Mouse (Mus musculus) ovary, adult 18-20 months (tissue): ENCODE measurements at regions not wholly inside any gene's neighbourhood (a gene's known extent, or its start where the extent isn't known, plus 50 kb on each side); places are given as distances from the start of the nearest gene placed in this dataset.
"Not testable (repeated sequence)": the region's sequence is repeated elsewhere in the genome, so short reads cannot be mapped to it uniquely, and the experiment has no call there.

Source experiments
- DNase-seq: peaks from one replicate; pipeline ENCODE4 v3.0.0; 2022; ENCODE audit warnings: low spot score, mixed read lengths

DNA sequence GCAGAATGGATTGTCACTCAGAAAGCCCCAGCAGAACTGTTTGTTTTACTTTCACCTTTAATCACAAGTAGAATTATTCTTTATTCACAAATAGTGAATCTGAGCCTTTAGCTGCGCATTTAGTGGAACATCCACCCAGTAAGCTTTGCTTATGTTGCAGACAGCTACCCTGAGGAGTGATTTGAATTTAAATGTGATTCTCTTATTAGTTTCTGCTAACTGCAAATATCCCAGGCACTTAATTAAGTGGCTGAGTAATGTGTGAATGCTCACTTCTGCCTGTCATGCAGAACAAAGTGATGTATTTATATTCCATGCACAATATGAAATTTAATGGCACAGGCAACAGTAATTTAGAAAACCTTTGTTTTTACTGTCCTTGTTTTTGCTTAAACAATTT is 344.4 kb upstream of the Nova1 start:
- no peak for DNase-seq

DNA sequence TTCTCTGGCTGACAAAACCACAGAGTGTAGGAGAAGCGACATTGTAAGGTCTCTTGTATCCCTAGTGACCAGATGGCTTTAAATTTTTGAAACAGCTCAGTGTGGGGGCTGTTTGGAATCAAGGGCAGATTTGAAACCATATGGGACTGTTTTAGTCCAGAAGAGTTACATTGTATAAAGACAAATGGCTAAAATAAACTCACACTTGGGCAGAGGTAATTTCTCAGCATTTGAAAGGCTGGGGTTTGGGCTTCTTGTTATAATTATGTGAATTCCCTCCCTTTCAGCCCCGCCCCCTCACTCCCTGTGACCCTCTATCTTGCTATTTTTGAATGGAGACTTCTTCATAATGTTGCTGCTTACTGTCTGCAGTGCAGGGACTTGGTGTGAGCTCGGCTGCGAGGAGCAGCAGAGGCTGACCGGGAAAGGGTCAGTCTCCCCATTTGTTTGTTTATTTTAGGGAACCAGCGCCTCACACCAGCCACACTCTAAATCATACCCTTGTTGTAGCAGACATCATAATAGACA is 344.0 kb upstream of the Nova1 start:
- DNase-seq: no peak

- DNase-seq: no peak
These were observed 341.9 kb upstream of the Nova1 start for GRCm38 (mm10) chr12:47160626-47161025.

GRCm38 (mm10) chr12:47155916-47156315 is 337.2 kb upstream of the Nova1 start:
- DNase-seq: not testable (repeated sequence)

GRCm38 (mm10) chr12:47140677-47141076 is 321.9 kb upstream of the Nova1 start:
- DNase-seq: no peak

- no peak for DNase-seq
These were observed 311.1 kb upstream of the Nova1 start for GRCm38 (mm10) chr12:47129821-47130220.

- no peak for DNase-seq
These were observed 309.9 kb upstream of the Nova1 start for GRCm38 (mm10) chr12:47128596-47128995.

DNA sequence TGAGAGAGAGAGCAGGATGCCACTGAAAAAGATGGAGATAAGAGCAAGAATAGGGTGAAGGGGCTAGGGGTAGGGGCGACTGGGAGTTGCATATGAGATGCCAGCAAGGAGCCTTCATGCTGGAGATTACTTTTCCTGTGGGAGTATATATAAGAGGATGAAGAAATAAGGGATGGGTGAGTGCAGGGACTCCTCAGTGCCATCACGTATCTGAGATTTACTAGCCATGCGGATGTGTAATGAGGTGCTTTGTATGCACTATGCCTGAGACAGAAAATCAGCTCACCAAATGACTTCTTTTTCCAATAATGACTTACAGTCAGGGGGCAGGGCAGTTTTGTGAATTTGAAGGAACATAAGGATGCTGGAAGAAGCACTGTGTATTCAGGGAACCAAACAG is 302.7 kb upstream of the Nova1 start:
- DNase-seq: no peak

- no peak for DNase-seq
These were observed 298.8 kb upstream of the Nova1 start for GRCm38 (mm10) chr12:47117504-47117903.

DNA sequence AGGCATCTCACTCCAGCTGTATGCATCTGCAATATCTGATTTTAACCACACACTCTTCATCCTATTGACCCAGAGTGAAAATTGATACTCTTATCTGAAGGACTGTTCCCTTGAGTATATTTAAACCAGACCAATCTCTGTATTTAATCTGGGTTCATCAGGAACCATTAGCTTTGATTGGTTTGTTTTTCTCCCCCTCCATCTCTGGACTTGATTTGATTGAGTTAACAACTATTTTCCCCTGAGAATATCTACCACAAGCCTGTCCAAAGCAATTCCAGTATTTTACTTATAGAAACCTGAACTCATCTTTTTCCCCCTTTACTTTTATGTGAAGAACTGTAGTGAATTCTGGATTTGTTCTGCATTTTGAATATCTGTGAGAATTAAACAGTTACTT is 270.5 kb upstream of the Nova1 start:
- no peak for DNase-seq

DNA sequence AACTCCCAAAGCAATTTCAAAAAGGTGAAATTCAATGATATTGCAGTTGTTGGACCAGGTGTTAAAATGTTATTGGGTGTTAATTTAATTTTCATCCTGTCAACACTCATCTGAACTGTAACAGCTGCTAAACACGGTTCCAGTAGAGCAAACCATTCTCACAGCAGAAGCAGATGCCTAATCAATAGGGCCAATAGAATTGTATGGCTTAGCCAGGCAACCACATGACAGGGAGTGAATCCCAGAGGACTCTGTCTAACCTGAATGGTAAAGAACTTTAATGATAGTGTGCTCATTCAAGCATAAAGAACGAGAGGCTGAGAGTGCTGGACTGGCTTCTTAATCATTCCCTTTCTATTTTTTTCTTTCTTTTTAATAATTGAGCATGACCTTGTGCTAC is 256.2 kb upstream of the Nova1 start:
- no peak for DNase-seq

DNA sequence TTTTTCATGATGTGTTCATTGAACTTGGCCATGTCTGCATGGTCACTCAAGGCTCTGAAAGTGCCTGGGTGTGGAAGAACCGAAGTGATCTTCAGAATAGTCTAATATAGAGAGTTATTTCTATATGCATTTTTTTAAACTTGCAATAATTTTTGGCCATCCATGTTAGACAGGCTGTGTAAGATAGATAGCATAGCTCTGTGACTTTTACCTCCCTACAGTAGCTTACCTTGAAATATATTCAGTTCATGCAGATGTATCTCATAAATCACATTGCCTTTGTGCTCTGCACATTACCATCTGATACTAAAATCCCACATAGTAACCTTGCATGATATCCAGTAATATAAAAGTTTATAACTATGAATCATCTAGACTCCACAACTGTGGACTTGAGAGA is 233.7 kb upstream of the Nova1 start:
- no peak for DNase-seq

DNA sequence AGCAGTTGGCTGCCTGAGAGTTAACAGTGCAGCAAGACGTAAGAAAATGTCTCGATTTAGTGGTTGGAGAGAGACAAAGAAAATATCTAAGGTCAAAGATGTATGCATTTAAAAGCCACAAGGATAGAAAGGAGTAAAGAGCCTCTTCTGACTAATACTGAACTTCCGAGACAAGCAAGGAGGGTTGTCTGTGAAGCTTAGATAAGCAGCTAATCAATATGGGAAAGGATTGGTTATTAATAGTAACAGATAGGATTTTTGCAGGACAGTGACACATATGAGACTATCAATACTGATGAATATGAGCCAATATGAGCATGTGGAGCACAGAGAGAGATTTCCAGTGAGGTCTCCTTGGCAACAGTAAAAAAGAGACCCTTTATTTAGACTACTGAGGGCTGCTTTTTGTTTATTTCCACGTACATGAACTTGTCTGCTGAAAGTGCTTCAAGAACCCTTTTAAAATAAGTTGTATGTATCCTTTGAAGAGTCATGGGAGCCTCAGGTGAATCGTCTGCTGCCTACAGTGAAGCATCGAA is 202.2 kb upstream of the Nova1 start:
- DNase-seq: no peak

GRCm38 (mm10) chr12:46992343-46992742 is 173.6 kb upstream of the Nova1 start:
- no peak for DNase-seq

- DNase-seq: no peak
These were observed 170.2 kb upstream of the Nova1 start for GRCm38 (mm10) chr12:46988972-46989371.

DNA sequence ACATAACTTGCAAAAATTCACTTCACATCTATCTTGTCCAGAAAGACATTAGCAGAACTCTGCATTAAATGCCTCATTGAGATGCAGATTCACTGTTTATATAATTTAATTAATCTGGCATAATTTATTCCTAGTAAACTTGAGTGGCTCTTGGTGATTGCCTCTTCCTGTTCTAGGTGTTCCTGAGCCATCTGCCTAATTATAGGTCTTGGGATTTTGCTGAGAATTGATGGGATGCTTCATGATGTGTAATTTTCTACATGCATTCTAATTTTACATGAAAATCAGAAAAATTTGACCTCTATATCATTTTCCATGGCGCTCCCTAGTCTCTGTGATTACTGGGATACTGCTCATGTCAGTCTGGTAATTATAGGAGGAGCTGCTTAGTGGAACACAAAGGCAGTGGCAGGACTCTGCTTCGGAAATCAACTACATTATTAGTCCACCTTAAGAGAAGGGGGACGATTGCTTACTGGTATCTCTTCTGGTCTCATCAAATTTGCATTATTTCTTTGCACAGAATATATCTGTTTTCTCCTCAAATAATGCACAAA is 131.6 kb upstream of the Nova1 start:
- DNase-seq: no peak

DNA sequence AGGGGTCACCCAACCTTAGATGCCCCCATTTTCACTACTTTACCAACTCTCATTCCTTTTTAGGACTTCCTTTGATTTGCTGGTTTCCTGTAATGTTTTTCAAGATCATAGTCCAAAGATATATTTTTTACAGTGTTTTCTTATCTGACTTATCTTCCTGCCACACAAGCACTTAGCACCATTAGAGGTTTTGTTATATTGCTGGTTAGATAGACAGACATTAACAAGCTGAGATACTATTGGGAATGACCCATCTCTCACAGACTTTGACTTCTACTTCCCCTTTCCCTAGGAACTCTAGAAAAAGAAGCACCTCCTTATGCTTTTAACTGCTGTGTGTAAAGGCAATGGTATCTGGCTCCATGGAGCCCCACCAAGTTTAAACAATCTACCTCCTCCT is 127.0 kb upstream of the Nova1 start:
- no peak for DNase-seq

GRCm38 (mm10) chr12:46931086-46931485 is 112.4 kb upstream of the Nova1 start:
- no peak for DNase-seq

- no peak for DNase-seq
These were observed 98.6 kb upstream of the Nova1 start for GRCm38 (mm10) chr12:46917286-46917685.

DNA sequence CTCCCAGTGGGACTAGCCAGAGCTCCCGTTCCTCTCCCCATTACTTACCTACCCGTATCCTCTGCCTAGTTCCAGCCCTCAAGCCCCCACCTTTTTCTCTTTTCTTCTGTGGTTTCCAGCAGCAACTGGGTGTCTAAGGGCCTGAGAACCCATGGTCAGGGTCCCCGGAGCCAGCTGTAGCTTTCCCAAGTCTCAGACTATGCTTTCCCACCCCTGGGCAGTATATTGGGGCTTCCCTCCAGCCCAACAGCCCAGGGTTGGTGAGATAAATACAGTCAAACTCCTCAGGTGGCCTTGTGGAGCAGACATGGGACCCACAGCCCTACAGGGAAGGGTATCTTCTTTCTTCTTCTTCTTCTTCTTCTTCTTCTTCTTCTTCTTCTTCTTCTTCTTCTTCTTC is 59.4 kb upstream of the Nova1 start:
- DNase-seq: no peak

DNA sequence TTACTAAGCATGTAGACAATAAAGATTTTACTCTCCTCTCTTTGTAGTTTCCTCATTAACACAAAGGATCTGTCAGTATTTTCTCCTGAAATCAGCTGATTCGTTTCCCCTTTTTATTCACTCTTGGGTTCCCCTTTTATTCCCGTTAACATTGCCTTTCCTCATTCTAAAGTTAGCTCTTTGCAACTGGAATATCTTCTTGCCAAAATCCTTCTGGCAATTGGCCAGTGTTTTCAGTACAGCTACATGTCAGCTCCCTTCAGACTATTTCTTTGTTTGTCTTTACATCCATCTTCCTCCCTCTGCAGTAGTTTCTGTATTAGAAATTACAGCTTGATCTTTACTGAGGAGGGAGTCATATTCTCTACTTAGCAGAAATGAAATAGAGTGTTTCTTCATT is 51.4 kb upstream of the Nova1 start:
- DNase-seq: no peak
